Mouse (Mus musculus): ENCODE data around the gene Tns1. TPM values are rescaled to one million over a fixed set of nuclear protein-coding genes. Genes with fewer than 3 reads are reported as not detected.

Gene Tns1
- polyA plus RNA-seq, 1 experiment from 2014 or later, result 15.6 TPM

GRCm38 (mm10) chr1:74132011-74132410 is 7.8 kb upstream of the Tns1 start:
- no peaks in the 10 kb centered on the region for H3K9me3 ChIP-seq (ENCODE audit: control insufficient read depth, low read length)
- no peak overlapping the region for H3K4me2 ChIP-seq (ENCODE audit: low read depth, low read length, severe bottlenecking)
- 71% methylated on average over 3 of the region's 3 CpGs for WGBS
- H3K4me3 ChIP-seq (ENCODE audit: low read depth, low read length), result no peak overlapping the region
- no peak overlapping the region for H3K27ac ChIP-seq (ENCODE audit: low read depth, low read length)
- ATAC-seq (replicated peaks; ENCODE audit: low FRiP score) (no peak), DNase-seq (ENCODE audit: low spot score) (no peak)
- H3K36me3 ChIP-seq (ENCODE audit: control insufficient read depth, insufficient read depth, low read length), result no peaks in the 10 kb centered on the region
- no peaks in the 10 kb centered on the region for H3K27me3 ChIP-seq (ENCODE audit: control insufficient read depth, insufficient read depth, low read length)
- no peak overlapping the region for H3K9ac ChIP-seq (ENCODE audit: low read length)
- H3K4me1 ChIP-seq (replicated peaks; ENCODE audit: control insufficient read depth, insufficient read depth, low read length), result no peaks in the 10 kb centered on the region

- DNase-seq (ENCODE audit: low spot score) (no peak), ATAC-seq (replicated peaks; ENCODE audit: low FRiP score) (no peak)
- H3K9ac ChIP-seq (ENCODE audit: low read length), result no peak overlapping the region
- H3K4me2 ChIP-seq (ENCODE audit: low read depth, low read length, severe bottlenecking), result no peak overlapping the region
- H3K27me3 ChIP-seq (ENCODE audit: control insufficient read depth, insufficient read depth, low read length), result no peaks in the 10 kb centered on the region
- no peaks in the 10 kb centered on the region for H3K4me1 ChIP-seq (replicated peaks; ENCODE audit: control insufficient read depth, insufficient read depth, low read length)
- no peaks in the 10 kb centered on the region for H3K9me3 ChIP-seq (ENCODE audit: control insufficient read depth, low read length)
- no peaks in the 10 kb centered on the region for H3K36me3 ChIP-seq (ENCODE audit: control insufficient read depth, insufficient read depth, low read length)
- no peak overlapping the region for H3K27ac ChIP-seq (ENCODE audit: low read depth, low read length)
- 86% methylated on average over 8 of the region's 8 CpGs for WGBS
- H3K4me3 ChIP-seq (ENCODE audit: low read depth, low read length), result no peak overlapping the region
Observed at GRCm38 (mm10) chr1:74130883-74131659, 6.8 kb upstream of the Tns1 start.

- Histone ChIP-seq H3K4me1 (replicated peaks; ENCODE audit: control insufficient read depth, insufficient read depth, low read length) (peaks cover 5% of the 10 kb centered on the region), H3K4me2 (ENCODE audit: low read depth, low read length, severe bottlenecking) (peak within 1 kb of the TSS; percentile 89), H3K36me3 (ENCODE audit: control insufficient read depth, insufficient read depth, low read length) (no peaks in the 10 kb centered on the region), H3K27me3 (ENCODE audit: control insufficient read depth, insufficient read depth, low read length) (peaks cover 14% of the 10 kb centered on the region), H3K27ac (ENCODE audit: low read depth, low read length) (no peak within 1 kb of the TSS), H3K9me3 (ENCODE audit: control insufficient read depth, low read length) (no peaks in the 10 kb centered on the region), H3K4me3 (ENCODE audit: low read depth, low read length) (peak within 1 kb of the TSS; percentile 49), H3K9ac (ENCODE audit: low read length) (peak within 1 kb of the TSS; percentile 67)
- peak; percentile 84 for DNase-seq (ENCODE audit: low spot score)
- 1% methylated on average over 12 of the region's 12 CpGs for WGBS
- peak; percentile 59 for ATAC-seq (replicated peaks; ENCODE audit: low FRiP score)
Observed at GRCm38 (mm10) chr1:74124991-74125552, 823 bp upstream of the Tns1 start, which contains the start of gene Rufy4. Rufy4 (plus strand) TSS chr1:74125541.

GRCm38 (mm10) chr1:74123215-74123614 is 1.0 kb downstream of the Tns1 start:
- Histone ChIP-seq H3K4me3 (ENCODE audit: low read depth, low read length) (no peak overlapping the region; the same call in 1 of the 2 replicates), H3K27me3 (ENCODE audit: control insufficient read depth, insufficient read depth, low read length) (peaks cover 14% of the 10 kb centered on the region)

GRCm38 (mm10) chr1:74121821-74122576 is 2.2 kb downstream of the Tns1 start:
- Histone ChIP-seq H3K9ac (ENCODE audit: low read length) (no peak overlapping the region), H3K27me3 (ENCODE audit: control insufficient read depth, insufficient read depth, low read length) (peaks cover 14% of the 10 kb centered on the region), H3K4me2 (ENCODE audit: low read depth, low read length, severe bottlenecking) (no peak overlapping the region), H3K9me3 (ENCODE audit: control insufficient read depth, low read length) (no peaks in the 10 kb centered on the region), H3K36me3 (ENCODE audit: control insufficient read depth, insufficient read depth, low read length) (no peaks in the 10 kb centered on the region), H3K27ac (ENCODE audit: low read depth, low read length) (no peak overlapping the region), H3K4me3 (ENCODE audit: low read depth, low read length) (no peak overlapping the region), H3K4me1 (replicated peaks; ENCODE audit: control insufficient read depth, insufficient read depth, low read length) (peaks cover 5% of the 10 kb centered on the region)
- no peak for ATAC-seq (replicated peaks; ENCODE audit: low FRiP score)
- DNase-seq (ENCODE audit: low spot score), result no peak
- WGBS, result 63% methylated on average over 9 of the region's 9 CpGs

More at GRCm38 (mm10) chr1:74123215-74123614, 1.0 kb downstream of the Tns1 start:
- Histone ChIP-seq H3K4me2 (ENCODE audit: low read depth, low read length, severe bottlenecking) (peak overlapping the region; percentile 89; the same call in 1 of the 2 replicates), H3K4me1 (replicated peaks; ENCODE audit: control insufficient read depth, insufficient read depth, low read length) (peaks cover 5% of the 10 kb centered on the region), H3K36me3 (ENCODE audit: control insufficient read depth, insufficient read depth, low read length) (no peaks in the 10 kb centered on the region), H3K9ac (ENCODE audit: low read length) (no peak overlapping the region), H3K27ac (ENCODE audit: low read depth, low read length) (no peak overlapping the region), H3K9me3 (ENCODE audit: control insufficient read depth, low read length) (no peaks in the 10 kb centered on the region)
- no peak for ATAC-seq (replicated peaks; ENCODE audit: low FRiP score)
- DNase-seq (ENCODE audit: low spot score), result no peak
- WGBS, result 55% methylated on average over 8 of the region's 8 CpGs

- ATAC-seq (replicated peaks; ENCODE audit: low FRiP score), result no peak
- Histone ChIP-seq H3K36me3 (ENCODE audit: control insufficient read depth, insufficient read depth, low read length) (no peaks in the 10 kb centered on the region), H3K4me2 (ENCODE audit: low read depth, low read length, severe bottlenecking) (no peak overlapping the region), H3K27ac (ENCODE audit: low read depth, low read length) (no peak overlapping the region), H3K4me1 (replicated peaks; ENCODE audit: control insufficient read depth, insufficient read depth, low read length) (peaks cover 5% of the 10 kb centered on the region), H3K27me3 (ENCODE audit: control insufficient read depth, insufficient read depth, low read length) (peaks cover 14% of the 10 kb centered on the region), H3K9ac (ENCODE audit: low read length) (no peak overlapping the region), H3K4me3 (ENCODE audit: low read depth, low read length) (no peak overlapping the region), H3K9me3 (ENCODE audit: control insufficient read depth, low read length) (no peaks in the 10 kb centered on the region)
- DNase-seq (ENCODE audit: low spot score), result no peak
- 86% methylated on average over 7 of the region's 7 CpGs for whole genome bisulfite sequencing
Observed at GRCm38 (mm10) chr1:74121138-74121537, 3.1 kb downstream of the Tns1 start.

GRCm38 (mm10) chr1:74119115-74119514 is 5.1 kb downstream of the Tns1 start:
- no peak for ATAC-seq (replicated peaks; ENCODE audit: low FRiP score)

GRCm38 (mm10) chr1:74117876-74118275 is 6.4 kb downstream of the Tns1 start:
- Histone ChIP-seq H3K4me2 (ENCODE audit: low read depth, low read length, severe bottlenecking) (no peak overlapping the region), H3K4me1 (replicated peaks; ENCODE audit: control insufficient read depth, insufficient read depth, low read length) (peaks cover 1% of the 10 kb centered on the region; the same call in 1 of the 2 replicates), H3K9me3 (ENCODE audit: control insufficient read depth, low read length) (no peaks in the 10 kb centered on the region), H3K9ac (ENCODE audit: low read length) (no peak overlapping the region), H3K4me3 (ENCODE audit: low read depth, low read length) (no peak overlapping the region), H3K27ac (ENCODE audit: low read depth, low read length) (no peak overlapping the region), H3K36me3 (ENCODE audit: control insufficient read depth, insufficient read depth, low read length) (no peaks in the 10 kb centered on the region), H3K27me3 (ENCODE audit: control insufficient read depth, insufficient read depth, low read length) (peaks cover 5% of the 10 kb centered on the region; the same call in 1 of the 2 replicates)
- DNase-seq (ENCODE audit: low spot score) (no peak), ATAC-seq (replicated peaks; ENCODE audit: low FRiP score) (no peak)
- 90% methylated on average over 6 of the region's 6 CpGs for WGBS

More at GRCm38 (mm10) chr1:74119115-74119514, 5.1 kb downstream of the Tns1 start:
- Histone ChIP-seq H3K27me3 (ENCODE audit: control insufficient read depth, insufficient read depth, low read length) (peaks cover 12% of the 10 kb centered on the region), H3K4me1 (replicated peaks; ENCODE audit: control insufficient read depth, insufficient read depth, low read length) (0 out of 2 replicates have a peak, but pooled peaks cover 2% of the 10 kb centered on the region), H3K9ac (ENCODE audit: low read length) (no peak overlapping the region), H3K9me3 (ENCODE audit: control insufficient read depth, low read length) (no peaks in the 10 kb centered on the region), H3K36me3 (ENCODE audit: control insufficient read depth, insufficient read depth, low read length) (no peaks in the 10 kb centered on the region), H3K27ac (ENCODE audit: low read depth, low read length) (no peak overlapping the region), H3K4me2 (ENCODE audit: low read depth, low read length, severe bottlenecking) (no peak overlapping the region), H3K4me3 (ENCODE audit: low read depth, low read length) (no peak overlapping the region)
- WGBS, result 86% methylated on average over 1 of the region's 1 CpGs
- no peak for DNase-seq (ENCODE audit: low spot score)
